Mouse (Mus musculus): Measurements from ENCODE around the gene Echdc3.

- no peak for TF ChIP-seq POLR2A (IDR thresholded peaks at IDR 0.05; ENCODE audit: low read depth, low read length)
- no peak for TF ChIP-seq CTCF (IDR thresholded peaks at IDR 0.05; ENCODE audit: extremely low read depth, insufficient read length, insufficient replicate concordance, low read depth, low read length)
Measured at GRCm38 (mm10) chr2:6149801-6150200, 63.0 kb downstream of the Echdc3 start.

Measured in small intestine, adult 2 months (tissue).